Mouse (Mus musculus): ENCODE data around the gene Dntt. TPM values are rescaled to one million over a fixed set of nuclear protein-coding genes. Genes with fewer than 3 reads are reported as not detected.

Gene Dntt
- total RNA-seq (2014; fragmentation: Nextera tagmentation) (3.4 and 40.7 TPM in 2 replicates), total RNA-seq (2017) (10.3 and 10.6 TPM in 2 replicates)

DNA sequence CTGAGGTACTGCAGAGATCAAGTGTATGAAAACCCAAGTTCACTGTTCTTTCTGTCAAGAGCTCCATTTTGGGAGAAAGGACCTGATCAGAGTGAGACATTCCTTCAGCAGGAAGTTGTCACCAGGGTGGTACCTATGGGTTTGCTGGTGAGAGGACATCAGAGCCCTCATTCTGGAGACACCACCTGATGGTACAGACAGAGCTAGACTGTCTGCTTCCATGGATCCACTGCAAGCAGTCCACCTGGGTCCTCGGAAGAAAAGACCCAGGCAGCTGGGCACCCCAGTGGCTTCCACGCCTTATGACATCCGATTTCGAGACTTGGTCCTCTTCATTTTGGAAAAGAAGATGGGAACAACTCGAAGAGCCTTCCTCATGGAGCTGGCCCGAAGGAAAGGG lies at the start of gene Dntt:
Gene Dntt (plus strand): TSS at position 57 of the 400 bp plus-strand sequence.
- no peak for ATAC-seq (replicated peaks; ENCODE audit: low FRiP score, low TSS enrichment, poor library complexity, severe bottlenecking)

DNA sequence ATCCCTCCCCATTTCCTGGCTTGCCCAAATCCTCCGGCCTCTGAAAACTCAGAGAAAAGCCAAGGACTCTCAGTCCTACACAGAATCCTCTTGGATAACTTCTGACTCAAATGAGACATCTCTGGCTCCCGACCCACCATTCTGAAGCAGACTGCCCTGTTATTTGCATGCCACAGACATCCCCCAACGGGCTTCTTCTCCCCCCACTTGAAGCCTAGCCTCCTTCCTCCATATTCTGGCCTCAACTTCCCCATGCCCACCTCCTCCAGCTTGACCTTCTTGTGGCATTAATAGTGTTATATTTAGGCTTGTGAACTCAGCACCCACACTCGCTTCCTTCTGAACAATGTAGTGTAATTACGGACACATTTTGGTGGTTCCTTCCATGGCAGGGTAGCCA lies 48.4 kb upstream of the Dntt start:
- ATAC-seq (replicated peaks; ENCODE audit: low FRiP score, low TSS enrichment, poor library complexity, severe bottlenecking): no peak

DNA sequence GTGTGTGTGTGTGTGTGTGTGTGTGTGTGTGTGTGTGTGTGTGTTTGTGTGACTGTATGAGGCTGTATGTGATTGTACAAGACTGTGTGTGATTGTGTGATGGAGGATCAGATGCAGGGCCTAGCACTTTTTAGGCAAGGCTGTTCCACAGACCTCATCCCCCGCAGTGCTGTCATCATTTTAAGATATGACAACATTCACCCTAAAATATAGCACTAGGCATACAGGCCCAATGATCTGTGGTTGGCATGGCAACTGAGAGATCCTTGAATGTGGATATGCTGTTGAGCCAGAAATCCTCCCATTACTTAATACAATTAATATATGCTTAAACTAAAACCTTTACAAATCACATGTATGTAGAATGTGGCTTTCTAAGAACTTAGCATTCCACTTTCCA lies 44.5 kb upstream of the Dntt start:
- no peak for ATAC-seq (replicated peaks; ENCODE audit: low FRiP score, low TSS enrichment, poor library complexity, severe bottlenecking)

DNA sequence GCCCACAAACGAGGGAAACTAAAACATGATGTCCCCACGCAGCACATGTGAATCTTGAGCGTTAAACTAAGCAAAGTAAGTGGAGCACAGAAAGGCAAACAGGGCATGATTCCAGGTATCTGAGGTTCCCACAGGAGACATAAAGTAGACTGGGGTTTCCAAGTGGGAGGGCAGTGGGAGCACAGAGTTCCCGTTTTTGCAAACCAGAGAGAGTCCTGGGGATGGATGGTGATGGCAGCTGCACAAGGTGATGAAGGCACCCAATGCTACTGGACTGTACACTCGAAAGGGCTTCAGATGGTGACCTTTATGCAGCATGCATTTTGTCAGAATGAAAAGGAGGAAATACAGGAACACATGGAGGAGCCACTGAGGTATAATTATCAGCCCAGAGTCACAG lies 40.2 kb upstream of the Dntt start:
- ATAC-seq (replicated peaks; ENCODE audit: low FRiP score, low TSS enrichment, poor library complexity, severe bottlenecking): no peak

DNA sequence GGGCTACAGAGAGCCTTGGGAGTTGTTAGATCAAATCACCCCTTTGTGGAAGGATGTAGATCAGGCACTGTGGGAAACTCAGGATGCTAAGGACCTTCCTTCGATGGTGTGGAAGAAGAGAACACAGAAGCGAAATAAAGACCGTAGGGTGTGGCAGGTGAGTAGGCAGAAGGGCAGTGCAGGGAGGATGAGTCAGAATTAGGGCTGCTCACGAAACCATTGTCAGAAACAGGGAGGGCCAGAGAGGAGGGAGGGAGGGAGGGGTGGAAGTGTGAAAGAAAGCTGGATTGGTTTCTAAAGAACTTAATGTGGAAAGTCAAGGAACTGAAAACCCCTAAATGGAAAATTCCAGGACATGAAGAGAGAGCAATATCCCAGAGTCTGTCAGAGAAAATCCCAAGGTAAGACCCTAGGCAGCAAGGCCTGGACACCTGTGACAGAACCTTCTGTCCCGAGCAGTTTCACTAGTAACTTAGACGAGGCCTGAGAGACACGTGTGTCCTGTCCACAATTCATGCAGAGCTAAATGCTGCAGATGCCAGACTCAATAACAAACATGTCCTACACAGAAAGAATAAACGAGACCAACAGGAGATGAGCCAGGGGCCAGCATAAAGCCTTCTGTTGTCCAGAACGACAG lies 39.0 kb upstream of the Dntt start:
- no peak for ATAC-seq (replicated peaks; ENCODE audit: low FRiP score, low TSS enrichment, poor library complexity, severe bottlenecking)

DNA sequence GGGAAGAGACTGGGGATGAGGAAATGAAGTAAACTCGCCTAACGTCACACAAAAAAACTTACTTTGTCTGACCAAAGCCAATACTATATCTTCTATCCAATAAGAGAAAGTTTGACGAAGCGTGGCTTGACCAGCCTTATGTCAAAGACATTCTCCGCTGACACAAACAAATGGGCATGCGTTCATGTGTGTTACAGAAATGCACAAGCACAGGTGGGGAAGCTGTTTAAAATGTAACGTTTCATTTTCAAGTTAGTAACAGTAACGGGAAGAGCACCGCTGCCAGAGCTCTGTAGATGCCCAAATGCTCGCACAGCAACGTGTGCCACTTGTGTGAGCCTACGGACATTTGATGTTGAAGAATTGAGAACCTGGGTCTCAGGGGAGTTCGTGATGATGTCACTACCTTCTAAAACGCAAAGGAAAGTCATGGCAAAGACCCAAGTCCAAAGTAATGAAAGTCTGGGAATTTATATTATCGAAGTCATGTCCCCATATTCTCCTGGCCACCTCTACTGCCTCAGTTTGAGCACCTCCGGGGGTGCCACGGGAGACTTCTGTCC lies 38.2 kb upstream of the Dntt start:
- no peak for ATAC-seq (replicated peaks; ENCODE audit: low FRiP score, low TSS enrichment, poor library complexity, severe bottlenecking)

DNA sequence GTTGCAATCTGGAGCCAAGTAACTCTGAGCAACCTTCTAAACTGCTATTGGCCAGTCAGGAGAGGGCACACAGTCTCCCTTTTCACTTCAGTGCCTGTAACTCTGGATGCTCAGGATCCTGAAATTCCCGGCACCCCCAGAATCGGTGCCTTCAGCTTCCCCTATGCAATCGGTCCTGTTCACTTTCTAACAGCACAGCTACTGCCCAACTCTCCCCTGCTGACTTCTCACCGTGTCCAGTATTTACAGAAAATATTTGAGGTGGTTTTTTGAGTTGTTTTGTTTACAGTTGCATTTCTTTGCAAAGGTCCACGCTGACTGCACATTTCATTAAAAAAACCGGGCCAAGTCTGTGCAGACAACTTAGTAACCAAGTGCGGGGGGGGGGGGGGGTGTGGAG lies 37.4 kb upstream of the Dntt start:
- no peak for ATAC-seq (replicated peaks; ENCODE audit: low FRiP score, low TSS enrichment, poor library complexity, severe bottlenecking)

DNA sequence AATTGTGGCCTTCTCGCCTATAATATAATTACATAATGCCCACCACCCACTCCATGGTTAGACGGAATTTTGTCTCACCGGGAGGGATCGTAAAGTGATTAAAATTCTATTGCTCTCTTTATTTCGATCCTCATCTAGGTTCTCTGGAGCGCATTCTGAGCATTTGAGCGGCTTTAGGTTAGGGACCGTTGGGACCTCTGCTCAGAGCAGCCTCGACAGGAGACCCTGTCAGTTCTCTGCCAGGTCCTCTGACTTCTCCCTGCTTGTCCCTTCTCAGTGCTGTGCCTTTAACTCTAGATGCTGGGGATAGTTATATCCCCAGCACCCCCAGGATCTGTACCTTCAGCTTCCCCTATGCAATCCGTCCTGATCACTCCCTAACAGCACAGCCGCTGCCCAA lies 37.0 kb upstream of the Dntt start:
- ATAC-seq (replicated peaks; ENCODE audit: low FRiP score, low TSS enrichment, poor library complexity, severe bottlenecking): no peak

DNA sequence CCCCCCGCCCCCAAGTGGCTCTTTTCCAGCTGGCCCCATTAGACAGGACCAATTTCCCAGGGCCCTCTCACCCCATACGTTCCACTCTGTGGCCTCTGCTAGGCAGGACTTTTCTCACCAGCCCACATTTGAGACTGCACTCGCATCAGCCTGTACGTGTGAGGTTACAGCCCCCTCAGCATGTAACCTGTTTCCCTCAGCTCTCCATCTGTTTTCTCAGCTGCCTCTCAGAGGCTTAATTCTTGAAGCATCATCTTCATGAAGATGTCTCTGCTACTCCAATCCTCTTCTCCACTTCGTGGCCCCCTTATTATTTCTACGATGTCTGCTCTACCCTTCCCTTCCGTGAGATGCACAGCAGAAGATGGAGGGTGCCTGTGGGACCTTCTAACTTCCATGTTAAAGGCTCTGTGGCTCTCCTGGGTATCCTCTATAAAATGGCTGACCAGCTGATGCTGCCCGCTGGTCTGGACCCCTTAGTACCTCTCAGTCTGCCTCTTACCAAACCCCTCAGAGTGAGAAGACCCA lies 36.5 kb upstream of the Dntt start:
- ATAC-seq (replicated peaks; ENCODE audit: low FRiP score, low TSS enrichment, poor library complexity, severe bottlenecking): no peak

DNA sequence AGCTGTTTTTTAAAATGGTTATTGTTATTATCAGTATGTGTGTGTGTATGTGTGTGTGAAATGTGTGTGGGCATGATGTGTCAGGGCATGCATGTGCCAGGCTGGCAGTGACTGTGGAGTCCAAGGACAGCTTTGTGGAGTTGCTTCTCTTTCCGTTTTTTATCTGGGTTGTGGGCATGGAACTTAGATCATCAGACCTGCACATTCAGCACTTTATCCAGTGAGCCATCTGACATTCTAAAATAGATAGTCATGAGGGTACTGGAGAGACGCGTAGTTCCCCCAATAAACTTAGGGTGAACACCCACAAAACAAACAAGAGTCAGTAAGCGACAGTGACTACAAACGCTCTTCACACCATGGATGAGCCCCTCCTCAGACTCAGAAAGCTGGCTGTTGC lies 35.7 kb upstream of the Dntt start:
- 0 out of 2 replicates have a peak, but pooled peaks have one; percentile 28 for ATAC-seq (replicated peaks; ENCODE audit: low FRiP score, low TSS enrichment, poor library complexity, severe bottlenecking)

DNA sequence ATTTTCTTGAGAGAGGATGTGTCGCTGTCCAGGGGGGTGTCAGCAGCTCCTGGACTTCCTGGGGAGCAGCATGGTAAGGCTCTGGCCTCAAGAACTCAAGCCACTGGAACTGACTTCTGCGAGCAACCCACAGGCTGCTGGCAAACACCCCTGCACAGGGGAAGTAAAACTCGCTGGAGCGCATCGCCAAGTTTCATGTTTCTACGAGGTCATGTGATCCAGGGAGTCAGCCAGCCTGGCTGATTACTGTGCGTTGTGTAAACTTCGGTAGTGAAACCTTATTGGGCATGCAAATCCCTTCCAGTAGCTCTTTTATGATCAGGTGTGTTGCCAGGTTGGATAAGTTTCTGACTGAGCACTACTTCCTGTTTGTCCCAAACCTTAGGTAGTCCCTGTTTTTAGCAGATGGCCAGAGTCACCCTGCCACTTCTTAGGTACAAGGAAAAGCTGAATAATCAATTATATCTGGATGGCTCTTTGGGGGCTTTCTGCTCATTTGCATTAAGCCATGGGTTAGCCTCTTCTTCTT lies 35.0 kb upstream of the Dntt start, which contains the start of gene Blnk:
Gene Blnk (minus strand): TSS at position 479 of the 529 bp plus-strand sequence.
- peak; percentile 66 for ATAC-seq (replicated peaks; ENCODE audit: low FRiP score, low TSS enrichment, poor library complexity, severe bottlenecking)

DNA sequence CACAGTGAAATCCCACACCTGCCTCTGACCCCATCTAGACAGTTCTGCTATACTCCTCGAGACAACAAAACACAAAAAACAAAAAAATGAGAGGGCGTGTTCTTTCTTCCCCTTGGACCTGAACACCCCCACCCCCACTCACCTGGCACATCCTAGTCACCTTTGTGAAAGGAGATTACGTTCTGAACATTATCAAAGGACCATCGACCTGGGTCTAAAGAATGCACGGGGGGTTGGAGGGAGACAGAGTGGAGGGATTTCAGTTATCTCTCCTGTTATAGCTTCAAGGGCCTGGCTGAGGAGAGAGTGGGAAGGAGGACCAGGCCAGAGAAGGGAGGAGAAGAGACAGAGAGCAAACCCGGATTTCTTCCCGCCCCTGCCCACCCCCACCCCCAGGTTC lies 34.2 kb upstream of the Dntt start:
- ATAC-seq (replicated peaks; ENCODE audit: low FRiP score, low TSS enrichment, poor library complexity, severe bottlenecking): no peak

DNA sequence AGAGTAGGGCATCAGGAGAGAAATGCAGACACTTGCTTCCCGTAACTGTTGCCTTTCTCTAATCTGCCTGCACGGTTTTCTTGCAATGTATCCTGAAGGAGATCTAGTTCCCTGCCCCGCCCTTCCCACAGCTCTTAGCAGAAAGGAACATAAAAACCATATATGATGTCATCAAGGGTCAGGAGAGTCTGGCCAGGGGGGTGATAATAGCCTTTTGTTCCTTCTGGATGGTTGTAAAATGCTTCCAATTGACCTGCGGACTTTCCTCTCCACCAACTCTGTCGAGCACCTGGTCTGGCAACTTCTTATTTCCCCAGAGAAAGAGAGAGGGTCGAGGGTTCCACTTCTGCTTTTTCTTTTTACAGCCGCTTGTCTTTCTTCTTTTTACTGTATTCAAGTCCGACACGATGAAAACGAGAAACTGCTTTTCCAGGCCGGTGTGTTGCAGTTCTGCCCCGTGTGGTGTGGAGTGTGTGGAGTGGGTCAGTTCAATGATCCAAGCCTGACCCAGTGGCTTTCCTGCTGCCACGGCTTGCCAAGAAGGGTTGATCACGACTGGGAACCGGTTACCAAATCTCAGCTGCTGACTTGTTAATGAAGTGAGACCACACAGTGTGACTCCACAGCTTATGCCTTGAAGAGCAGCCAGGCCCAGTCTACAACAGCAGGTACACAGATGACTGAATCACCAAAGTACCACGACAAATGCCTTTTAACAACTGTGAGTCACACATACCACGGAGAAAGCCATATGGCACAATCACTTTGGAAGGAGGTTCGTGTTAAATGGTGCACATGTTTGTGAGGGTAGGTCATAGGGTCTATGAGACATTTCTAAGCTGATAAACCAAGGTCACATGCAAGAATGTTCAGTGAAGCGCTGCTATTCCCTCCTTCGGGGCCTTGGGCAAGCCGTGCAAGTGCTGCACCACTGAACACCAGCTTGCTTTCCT lies 33.4 kb upstream of the Dntt start:
- ATAC-seq (replicated peaks; ENCODE audit: low FRiP score, low TSS enrichment, poor library complexity, severe bottlenecking): no peak

DNA sequence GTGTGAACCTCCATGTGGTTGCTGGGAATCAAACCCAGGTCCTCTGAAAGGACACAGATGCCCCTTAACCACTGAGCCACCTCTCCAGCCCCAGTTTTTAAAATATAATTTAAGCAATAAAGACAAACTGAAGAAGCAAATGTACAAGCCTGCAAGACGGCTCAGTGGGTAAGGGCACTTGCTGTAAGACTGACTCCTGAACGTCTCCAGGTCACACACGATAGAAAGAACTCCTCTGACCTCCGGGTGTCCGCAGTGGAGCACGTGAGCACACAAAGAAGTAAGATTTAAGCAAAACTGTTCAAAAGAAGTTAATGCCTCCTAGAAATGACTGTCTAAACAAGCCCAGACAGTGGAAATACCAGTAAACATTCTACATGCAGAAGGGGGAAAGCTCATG lies 32.4 kb upstream of the Dntt start:
- no peak for ATAC-seq (replicated peaks; ENCODE audit: low FRiP score, low TSS enrichment, poor library complexity, severe bottlenecking)

DNA sequence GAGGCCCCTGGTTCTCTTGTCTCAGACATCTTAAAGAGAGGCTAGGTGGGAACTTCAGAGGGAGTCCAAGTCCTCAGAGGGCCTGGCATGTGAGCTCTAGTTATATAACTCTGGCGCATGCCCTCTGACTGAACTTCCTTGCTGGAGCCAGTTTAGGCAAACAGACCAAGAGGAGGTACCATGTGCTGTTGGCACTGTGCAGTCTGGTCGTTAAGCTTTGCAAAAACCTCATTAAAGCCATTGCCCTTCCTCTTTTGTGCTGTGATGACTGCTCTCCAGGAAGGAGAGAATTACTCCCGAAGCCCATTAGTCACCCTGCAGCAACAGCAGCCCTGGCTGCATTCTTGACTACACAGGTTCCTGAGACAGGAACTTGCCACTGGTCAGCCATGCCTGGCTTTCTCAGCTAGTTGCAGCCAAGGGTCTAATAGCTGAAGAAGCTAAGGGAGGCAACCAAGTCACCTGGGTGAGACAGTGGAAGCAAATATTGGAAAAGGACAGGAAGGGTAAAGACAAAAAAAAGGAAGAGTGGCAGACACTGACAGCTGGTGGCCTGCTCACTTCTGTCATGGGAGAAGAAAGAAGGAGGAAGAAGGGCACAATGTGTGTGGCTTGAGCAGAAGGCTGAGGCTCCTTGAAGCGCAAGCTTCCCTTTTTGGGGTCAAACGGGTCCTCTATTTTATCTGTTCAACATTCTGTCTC lies 30.5 kb upstream of the Dntt start:
- no peak for ATAC-seq (replicated peaks; ENCODE audit: low FRiP score, low TSS enrichment, poor library complexity, severe bottlenecking)

DNA sequence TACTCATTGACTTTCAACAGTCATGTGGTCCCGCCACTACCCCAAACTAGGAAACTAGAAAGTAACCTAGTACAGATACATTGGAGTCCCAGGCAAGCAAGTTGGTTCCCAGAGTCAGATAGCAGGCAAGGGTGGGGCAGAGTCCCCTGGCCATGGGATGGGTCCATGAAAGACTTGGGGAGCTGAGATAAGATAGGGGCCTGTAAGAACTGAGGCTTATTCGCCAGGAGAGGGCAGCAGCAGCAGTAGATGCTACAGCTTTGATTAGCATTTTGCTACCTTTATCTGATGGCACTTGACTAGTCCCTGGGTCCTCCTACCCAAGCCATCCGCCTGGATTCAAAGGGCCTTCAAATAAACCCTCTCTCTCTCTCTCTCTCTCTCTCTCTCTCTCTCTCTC lies 29.5 kb upstream of the Dntt start:
- peak; percentile 92 for ATAC-seq (replicated peaks; ENCODE audit: low FRiP score, low TSS enrichment, poor library complexity, severe bottlenecking)

DNA sequence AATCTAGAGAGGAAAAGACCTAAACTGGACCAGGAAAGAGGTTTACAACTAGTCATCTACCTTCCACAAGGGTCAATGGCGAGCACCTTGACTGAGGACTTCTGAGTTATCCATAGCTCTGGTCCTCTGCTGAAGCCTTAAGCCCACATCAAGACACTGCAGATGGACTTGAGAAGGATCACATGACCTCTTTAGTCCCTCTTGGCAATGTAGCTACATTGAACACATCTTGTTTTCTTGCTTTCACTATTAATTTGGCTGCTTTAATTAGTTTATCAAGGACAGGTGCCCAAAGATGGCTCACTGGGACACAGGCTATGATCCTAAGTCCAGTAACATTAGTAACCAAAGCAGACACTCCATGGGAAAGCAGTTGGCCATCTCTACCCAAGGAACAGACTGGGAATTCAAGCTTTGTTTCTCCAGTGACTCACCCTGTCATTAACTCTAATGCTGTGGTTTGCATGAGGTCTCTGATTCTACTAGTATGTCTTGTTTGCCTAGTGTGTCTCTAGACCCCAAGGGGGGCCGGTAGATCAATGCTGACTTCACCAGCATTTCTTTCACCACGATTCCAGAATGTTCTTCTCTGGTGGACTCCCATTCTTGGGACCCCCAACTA lies 25.3 kb upstream of the Dntt start:
- ATAC-seq (replicated peaks; ENCODE audit: low FRiP score, low TSS enrichment, poor library complexity, severe bottlenecking): no peak

DNA sequence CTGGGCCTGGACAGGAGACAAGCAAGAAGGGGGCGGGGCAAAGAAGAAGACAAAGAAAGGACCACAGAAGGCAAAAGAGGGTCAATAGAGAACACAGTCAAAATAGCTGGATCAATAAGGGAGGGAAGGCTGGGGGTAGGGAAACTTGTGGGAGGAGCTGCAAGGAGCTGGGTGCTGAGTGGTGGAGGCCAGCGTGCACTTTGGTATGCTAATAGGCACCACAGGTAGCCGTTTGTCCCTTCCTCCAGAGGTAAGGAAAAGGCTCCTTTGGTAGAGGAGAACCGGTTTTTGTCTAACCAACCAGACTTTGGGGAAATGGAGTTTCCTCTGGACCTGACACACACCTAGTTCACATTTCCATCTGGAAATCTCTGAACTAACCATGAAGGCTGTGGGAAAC lies 22.5 kb upstream of the Dntt start:
- no peak for ATAC-seq (replicated peaks; ENCODE audit: low FRiP score, low TSS enrichment, poor library complexity, severe bottlenecking)

DNA sequence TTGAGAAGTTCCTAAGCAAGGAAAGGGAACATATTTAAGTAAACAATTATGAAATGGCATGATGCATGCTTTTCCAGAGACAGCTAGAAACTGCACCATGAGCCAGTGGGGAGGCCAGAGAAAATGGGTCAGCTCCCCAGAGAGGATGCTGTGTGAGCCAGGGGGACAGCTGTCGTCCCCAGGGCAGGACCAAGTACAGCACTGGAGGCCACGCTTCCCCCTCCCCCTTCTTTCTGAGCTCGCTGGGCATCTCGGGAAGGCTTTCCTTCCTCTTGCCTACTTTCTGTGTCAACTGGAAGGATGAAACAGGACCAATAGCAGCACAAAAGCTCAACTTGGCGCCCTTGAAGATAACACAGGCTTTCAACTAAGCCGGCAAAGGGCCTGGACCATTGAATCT lies 21.7 kb upstream of the Dntt start:
- no peak for ATAC-seq (replicated peaks; ENCODE audit: low FRiP score, low TSS enrichment, poor library complexity, severe bottlenecking)
